Mouse (Mus musculus): ENCODE measurements at regions not wholly inside any gene's neighbourhood (a gene's known extent, or its start where the extent isn't known, plus 50 kb on each side); places are given as distances from the start of the nearest gene placed in this dataset.
"Not testable (repeated sequence)": the region's sequence is repeated elsewhere in the genome, so short reads cannot be mapped to it uniquely, and the experiment has no call there.

DNA sequence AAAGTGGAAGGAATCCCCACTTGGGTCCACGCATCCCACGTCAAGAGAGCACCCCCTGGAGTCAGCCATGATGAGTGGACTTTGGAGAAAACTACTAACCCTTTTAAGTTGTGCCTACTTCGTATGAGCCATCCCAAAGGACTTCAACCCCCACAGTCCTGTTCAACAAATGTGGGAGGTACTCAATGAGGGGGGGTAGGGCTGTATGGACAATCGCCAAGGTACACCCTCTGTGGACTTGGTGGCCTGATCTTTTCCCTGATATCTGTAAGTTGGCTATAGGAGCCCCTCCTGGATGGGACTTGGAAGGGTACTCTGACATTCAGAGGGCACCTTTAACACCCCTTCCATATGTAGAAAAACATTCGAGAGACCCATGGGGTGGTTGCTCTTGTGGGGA, 256.5 kb upstream of the Olfr161 start:
- not testable (repeated sequence) for DNase-seq

DNA sequence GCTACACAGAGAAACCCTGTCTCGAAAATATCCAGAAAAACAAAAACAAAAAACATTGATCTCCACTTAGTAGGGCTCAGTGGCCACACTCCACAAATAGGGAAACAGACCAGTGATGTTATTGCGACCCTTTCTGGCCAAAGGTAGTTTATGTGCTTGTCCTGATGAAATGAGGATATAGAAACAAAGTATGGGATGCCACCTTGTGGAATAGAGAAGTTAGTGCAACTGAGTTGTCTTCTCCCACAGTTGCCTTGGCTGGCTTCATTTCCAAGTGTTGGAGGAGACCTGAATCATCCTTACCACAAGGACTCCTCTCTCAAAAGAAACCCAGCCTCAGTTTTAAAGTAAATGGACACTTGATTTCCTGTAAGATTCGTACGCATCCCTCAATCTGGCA, 247.5 kb upstream of the Olfr161 start:
- DNase-seq = not testable (repeated sequence)

DNA sequence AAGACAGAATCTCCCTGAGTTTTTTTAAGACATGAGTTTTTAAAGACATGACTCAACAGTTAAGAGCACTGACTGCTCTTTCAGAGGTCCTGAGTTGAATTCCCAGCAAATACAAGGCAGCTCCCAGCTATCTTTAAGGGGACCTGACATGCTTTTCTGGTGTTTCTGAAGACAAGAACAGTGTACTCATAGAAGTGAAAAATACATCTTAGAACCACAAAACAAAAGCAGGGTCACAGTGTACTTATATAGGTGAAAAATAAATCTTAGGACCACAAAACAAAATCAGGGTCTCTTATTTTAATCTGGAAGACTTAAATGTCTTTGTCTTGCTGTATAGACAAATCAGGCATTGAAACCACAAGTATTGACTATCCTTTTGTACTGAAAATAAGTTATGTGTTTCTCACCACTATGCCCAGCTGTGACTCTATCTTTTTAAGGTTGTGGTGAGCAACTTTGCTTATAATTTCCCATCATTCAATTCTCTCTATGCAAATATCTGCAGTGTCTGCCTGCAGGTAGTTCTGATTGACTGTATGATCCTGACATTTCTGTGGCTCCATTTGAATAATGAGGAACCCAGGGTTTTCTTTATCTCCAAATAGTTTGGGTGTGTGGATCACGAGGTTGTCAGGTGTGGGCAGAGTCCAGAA, 246.0 kb upstream of the Olfr161 start:
- DNase-seq = not testable (repeated sequence)

DNA sequence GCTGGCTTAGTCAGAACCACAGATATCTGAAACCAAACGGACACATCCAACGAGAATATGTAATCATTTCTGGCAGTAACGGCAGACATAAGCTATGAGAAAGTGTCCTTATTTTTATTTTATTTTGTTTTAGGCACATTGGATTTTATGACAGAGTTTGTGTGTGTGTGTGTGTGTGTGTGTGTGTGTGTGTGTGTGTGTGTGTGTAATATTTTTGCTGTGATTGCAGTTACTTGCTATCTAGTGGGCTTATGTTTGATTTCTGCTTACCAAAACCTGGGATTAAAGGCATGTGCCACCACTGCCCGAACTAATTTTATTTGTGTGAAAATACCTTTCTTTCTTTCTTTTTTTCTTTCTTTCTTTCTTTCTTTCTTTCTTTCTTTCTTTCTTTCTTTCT, 241.5 kb upstream of the Olfr161 start:
- DNase-seq = peak in 1 of 2 experiments; percentile 2

DNA sequence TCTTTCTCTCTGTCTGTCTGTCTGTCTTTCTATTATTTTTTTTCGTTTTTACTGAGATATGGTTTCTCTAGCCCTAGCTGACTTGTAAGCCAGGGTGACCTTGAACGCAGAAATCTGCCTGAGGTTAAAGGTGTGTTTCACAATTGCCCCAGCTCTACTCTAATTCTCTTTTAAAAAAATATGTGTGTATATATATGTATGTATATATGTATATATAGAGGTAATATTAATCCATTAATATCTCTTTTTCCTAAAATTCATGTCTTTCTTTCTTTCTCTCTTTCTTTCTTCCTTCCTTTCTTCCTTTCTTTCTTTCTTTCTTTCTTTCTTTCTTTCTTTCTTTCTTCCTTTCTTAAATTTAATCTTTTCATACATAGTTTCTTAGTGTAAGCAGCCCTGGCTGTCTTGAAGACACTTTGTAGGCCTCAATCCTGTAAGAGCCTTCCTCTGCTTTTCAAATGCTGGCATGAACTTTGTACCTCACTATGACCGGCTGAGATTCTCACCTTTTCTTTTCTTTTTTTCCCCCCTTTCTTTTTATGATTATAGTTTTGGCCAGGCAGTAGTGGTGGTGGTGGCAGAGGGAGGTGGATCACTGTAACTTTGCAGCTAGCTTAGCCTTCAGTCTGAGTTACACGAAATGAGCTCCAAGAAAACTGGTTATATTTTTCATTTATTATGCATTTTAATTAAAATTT, 240.8 kb upstream of the Olfr161 start:
- DNase-seq = not testable (repeated sequence)

DNA sequence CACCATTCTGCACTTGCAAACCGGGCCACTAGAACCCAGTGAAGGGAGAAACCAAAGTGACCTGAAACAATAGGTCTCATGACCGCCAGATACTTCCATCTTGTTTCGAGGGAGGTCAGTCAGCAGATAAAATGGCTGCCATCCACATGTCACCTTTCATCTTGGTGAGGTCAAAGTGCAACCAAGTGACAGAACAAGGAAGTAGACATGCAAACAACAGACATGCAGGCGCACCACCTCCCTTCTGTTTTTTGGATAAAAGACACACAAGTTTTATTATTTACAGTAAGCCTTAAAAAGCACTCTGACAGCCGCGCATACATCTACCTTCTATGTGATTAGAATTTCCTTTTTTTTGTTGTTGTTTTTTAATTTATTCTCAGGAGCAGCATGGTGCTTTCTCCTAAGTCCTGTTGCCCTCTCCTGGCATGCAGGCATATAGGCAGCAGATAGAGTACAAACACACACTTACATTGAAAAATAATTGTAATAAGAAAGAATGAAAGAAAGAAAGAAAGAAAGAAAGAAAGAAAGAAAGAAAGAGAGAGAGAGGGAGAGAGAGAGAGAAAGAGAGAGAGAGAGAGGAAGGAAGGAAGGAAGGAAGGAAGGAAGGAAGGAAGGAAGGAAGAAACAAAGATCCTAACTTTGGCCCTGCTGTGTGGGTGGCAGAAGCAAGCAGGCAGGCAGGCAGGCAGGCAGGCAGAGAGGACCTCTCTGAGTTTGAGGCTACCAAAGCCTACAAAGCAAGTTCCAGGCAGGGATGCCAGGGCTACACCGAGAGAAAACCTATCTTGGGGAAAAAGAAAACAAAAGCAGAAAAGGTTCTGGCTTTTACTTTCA, 240.0 kb upstream of the Olfr161 start:
- DNase-seq = not testable (repeated sequence)

DNA sequence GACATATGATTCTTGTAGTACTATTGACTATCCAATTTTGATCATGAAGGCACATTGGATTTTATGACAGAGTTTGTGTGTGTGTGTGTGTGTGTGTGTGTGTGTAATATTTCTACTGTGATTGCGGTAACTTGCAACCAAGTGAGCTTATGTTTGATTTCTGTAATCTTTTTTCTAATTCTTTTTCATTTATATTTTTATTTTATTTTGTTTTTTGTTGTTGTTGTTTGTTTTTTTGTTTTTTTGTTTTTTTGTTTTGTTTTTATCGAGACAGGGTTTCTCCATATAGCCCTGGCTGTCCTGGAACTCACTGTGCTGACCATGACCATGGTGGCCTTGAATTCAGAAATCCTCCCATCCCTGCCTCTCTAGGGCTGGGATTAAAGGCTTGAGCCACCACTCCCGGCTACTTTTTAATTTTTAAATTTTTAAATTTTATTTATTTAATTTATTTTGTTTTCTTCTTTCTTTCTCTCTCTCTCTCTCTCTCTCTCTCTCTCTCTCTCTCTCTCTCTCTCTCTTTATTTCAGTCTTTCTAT, 239.3 kb upstream of the Olfr161 start:
- peak; percentile 23 to 75 for DNase-seq
